Mouse (Mus musculus): Measurements from ENCODE around the gene Adcy7.

The Adcy7 gene

GRCm38 (mm10) chr8:88299907-88300603 is 27.9 kb downstream of the Adcy7 start:
- no peak for DNase-seq (ENCODE audit: low spot score in 2 of 2)

- no peak for DNase-seq (ENCODE audit: low spot score in 2 of 2)
These were observed 29.6 kb downstream of the Adcy7 start for GRCm38 (mm10) chr8:88301589-88302437.

DNA sequence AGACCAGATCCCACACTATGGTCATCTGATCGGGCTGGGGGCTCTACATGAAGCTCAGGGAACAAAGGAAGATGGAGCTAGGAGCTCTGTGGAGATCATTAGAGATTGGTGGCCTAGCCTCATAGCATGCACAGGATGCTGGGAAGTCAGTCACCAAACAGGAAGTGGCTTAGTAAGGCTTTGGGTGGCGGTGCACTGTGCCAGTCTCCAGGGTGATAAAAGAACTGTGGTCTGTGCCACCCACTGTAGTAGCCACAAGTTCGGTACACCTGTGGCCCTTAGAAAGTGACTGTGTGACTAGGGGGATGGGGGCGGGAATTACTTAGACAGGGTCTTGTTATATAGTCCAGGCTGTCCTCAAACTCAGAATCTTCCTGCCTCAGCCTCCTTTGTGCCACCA is 33.6 kb downstream of the Adcy7 start:
- DNase-seq (ENCODE audit: low spot score in 2 of 2), result no peak

- no peak for DNase-seq (ENCODE audit: low spot score in 2 of 2)
These were observed 34.3 kb downstream of the Adcy7 start for GRCm38 (mm10) chr8:88306511-88306910.

GRCm38 (mm10) chr8:88307736-88308135 is 35.5 kb downstream of the Adcy7 start:
- no peak for DNase-seq (ENCODE audit: low spot score in 2 of 2)

DNA sequence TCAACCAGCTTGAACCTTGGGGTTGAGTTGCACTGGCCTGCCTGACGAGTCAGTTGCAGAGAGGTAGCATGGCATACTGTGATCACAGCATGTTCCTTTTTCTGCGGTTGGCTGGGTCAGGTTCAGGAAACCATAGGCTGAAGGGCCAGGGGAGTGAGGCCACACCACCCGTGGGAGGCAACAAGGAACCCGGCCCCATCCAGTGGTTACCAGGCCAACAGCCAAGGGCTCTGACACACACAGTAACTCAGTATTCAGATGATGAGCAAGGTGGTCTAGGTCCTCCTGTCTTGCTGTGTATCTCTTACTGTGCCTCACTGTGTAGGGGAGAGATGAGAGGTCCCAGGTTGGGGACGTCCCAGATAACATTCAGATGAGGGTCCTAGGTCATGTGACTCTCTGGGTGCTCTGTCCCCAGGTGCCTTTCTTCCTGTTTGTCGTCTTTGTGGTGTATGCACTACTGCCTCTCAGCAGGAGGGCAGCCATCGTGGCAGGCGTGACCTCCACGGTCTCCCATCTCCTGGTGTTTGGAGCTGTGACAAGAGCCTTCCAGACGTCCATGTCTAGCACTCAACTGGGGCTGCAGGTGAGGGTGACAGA is 37.2 kb downstream of the Adcy7 start:
- DNase-seq (ENCODE audit: low spot score in 2 of 2), result no peak

DNA sequence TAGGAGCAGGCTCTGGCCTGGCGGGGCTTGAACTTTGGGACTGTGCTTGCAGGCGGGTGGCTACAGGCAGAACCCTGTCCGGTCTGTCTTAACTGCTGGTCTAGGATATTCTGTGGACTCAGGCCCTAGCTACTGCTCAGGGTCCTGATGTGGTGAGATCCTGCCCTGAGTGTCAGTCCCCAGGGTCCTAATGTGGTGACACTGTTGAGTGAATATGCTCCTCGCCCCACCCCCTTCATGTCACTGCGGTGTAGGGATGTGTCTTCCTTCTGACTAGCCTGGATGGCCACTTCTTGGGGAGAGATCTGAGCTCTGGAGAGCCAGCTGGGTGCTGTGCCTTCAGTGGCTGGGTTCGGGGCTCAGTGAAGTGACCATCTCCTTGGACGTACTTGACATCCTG is 37.7 kb downstream of the Adcy7 start:
- DNase-seq (ENCODE audit: low spot score in 2 of 2), result no peak

GRCm38 (mm10) chr8:88310286-88310685 is 38.1 kb downstream of the Adcy7 start:
- DNase-seq (ENCODE audit: low spot score in 2 of 2), result no peak

DNA sequence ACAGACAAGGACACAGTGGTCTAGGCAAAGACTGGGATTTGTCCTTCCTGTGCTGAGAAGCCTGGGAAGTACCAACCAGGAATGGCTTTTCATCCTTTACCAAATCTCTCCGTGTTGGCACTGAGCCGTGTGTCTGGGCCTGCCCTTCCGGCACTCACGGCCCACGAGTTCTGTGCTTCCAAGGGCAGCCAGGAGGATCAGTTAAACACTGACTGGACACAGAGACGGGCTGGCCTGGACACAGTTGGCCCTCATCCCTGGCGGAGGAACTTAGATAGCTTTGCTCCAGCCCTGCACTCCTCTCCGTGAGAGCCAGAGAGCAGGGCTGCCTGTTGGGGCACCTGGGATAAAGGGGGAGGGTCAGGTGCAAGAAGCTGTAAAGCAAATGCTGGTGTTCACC is 40.8 kb downstream of the Adcy7 start:
- no peak for DNase-seq (ENCODE audit: low spot score in 2 of 2)

DNA sequence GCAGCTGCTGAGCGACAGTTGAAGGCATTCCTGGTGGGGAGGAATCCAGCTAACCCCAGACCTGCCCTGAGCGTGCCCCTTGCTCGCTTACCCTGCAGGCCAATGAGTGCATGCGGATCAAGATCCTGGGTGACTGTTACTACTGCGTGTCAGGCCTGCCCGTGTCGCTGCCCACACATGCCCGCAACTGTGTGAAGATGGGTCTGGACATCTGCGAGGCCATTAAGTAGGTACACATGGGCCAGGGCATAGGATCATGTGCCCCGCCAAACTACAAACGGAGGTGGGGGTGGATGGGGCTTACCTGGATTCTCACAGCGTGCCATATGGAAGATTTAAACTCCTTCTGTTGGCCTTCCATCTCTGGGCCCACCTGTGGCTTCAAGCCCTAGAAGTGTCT is 41.8 kb downstream of the Adcy7 start:
- no peak for DNase-seq (ENCODE audit: low spot score in 2 of 2)

DNA sequence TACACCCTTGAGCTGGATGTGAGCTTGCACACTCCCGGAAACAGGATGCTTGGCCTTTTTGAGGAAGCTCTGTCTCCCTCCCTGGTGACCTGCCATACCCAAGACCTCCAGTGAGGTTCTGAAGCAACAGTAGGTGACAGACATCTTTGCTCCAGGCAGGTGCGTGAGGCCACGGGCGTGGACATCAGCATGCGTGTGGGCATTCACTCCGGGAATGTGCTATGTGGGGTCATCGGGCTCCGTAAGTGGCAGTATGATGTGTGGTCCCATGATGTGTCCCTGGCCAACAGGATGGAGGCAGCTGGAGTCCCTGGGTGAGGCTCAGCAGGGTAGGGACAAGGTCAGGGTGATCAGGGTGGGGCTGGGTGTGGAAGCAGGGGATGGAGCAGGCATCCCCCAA is 43.1 kb downstream of the Adcy7 start:
- DNase-seq (ENCODE audit: low spot score in 2 of 2), result no peak

GRCm38 (mm10) chr8:88316139-88316931 is 44.1 kb downstream of the Adcy7 start:
- DNase-seq (ENCODE audit: low spot score in 2 of 2), result peak; percentile 65 to 69

DNA sequence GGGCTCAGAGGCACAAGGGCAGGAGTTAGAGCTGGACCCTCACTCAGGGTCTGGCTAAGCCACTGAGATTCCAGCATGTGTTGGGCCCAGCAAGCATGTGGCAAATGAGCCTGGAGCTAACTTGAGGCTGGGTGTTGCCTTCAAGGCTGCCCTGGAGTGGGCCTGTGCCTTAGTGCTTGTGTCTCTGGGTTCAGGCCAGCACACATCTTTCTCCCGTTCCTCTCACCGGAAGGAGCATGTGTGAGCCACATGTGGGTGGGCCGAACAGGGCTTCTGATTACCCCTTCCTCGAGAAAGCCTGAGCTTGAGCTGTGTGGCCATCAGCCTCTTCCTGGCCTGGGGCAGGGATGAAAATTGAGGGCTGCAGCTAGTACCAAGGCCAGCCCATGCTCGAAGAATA is 45.1 kb downstream of the Adcy7 start:
- DNase-seq (ENCODE audit: low spot score in 2 of 2), result no peak

GRCm38 (mm10) chr8:88318151-88318550 is 45.9 kb downstream of the Adcy7 start:
- DNase-seq (ENCODE audit: low spot score in 2 of 2), result no peak

- no peak for DNase-seq (ENCODE audit: low spot score in 2 of 2)
These were observed 47.9 kb downstream of the Adcy7 start for GRCm38 (mm10) chr8:88320134-88320533.

GRCm38 (mm10) chr8:88321387-88321786 is 49.2 kb downstream of the Adcy7 start:
- no peak for DNase-seq (ENCODE audit: low spot score in 2 of 2)

GRCm38 (mm10) chr8:88323523-88323922 is 51.3 kb downstream of the Adcy7 start:
- no peak for DNase-seq (ENCODE audit: low spot score in 2 of 2)

DNA sequence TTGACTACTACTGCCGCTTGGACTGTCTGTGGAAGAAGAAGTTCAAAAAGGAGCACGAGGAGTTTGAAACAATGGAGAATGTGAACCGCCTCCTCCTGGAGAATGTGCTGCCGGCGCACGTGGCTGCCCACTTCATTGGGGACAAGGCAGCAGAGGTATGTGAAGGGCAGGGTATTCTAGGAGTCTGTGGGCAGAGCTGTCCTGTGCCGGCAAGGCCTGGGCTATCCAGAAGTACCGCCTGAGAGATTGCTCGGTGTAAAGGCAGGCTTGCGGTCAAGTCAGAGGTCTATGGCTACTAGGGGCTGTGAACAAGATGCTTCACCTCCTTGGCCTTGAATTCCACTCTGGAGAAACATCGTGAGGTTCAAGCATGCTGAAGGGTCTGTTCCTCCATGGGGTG is 52.6 kb downstream of the Adcy7 start:
- no peak for DNase-seq (ENCODE audit: low spot score in 2 of 2)

DNA sequence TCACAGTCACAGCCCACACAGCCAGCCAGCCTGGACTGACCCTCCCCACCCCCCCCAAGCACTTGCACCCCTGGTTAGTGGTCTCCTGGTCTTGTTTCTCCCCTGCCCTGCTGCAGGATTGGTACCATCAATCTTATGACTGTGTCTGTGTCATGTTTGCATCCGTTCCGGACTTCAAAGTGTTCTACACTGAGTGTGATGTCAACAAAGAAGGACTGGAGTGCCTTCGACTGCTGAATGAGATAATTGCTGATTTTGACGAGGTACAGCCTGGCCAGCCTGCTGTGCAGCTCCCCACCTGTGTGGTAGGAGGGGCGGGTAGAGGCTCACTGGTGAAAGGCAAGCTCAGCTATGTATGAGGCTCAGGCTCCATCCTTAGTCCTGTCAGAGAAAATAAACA is 53.0 kb downstream of the Adcy7 start:
- DNase-seq (ENCODE audit: low spot score in 2 of 2), result no peak

- no peak for DNase-seq (ENCODE audit: low spot score in 2 of 2)
These were observed 53.6 kb downstream of the Adcy7 start for GRCm38 (mm10) chr8:88325795-88326194.

DNA sequence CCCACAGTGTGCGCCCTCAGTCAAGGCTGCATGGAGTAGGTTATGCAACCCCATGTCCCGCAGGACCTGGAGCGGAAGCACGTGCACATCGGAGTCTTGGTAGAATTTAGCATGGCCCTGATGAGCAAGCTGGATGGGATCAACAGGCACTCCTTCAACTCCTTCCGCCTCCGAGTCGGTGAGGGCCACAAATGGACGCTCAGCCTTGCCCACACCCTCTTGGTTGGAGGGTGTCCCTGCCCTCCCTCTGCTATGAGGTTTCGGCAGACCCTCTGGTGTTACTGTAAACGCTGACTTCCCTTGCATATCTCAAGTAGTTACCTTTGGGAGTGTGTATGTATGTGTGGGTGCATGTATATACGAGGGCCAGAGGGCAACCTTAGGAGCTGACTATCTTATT is 54.1 kb downstream of the Adcy7 start:
- no peak for DNase-seq (ENCODE audit: low spot score in 2 of 2)

DNA sequence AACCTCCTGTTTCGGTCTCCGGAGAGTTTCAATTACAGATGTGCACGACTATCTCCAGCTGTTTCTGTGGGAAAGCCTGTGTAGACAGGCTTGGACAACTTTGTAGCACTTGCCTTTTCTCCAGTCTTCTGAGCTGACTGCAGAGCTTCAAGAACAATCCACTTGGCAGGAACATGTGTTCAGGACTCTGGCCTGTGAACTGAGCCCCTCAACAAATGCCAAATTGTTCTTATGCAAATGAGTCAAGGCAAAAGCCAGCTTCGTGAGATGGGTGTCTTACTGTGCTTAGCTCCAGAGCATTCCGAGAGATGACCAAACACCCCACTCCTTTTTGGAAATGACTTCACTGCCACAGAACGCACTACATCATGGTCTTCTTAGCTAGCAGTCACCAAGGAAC is 56.5 kb downstream of the Adcy7 start:
- DNase-seq (ENCODE audit: low spot score in 2 of 2), result no peak

Measured in frontal cortex, postnatal 10 days (tissue).